Mouse (Mus musculus): ENCODE measurements around the gene Mettl21a.
A peak's percentile ranks its signal among the peaks of the same experiment; 100 is the strongest.

Mettl21a gene

GRCm38 (mm10) chr1:64609976-64610375, 7.1 kb downstream of the Mettl21a start:
- DNase-seq = no peak

- DNase-seq = no peak
Observed at GRCm38 (mm10) chr1:64609145-64609544, 7.9 kb downstream of the Mettl21a start.

- DNase-seq = no peak
Observed at GRCm38 (mm10) chr1:64603381-64603780, 13.7 kb downstream of the Mettl21a start.

GRCm38 (mm10) chr1:64601242-64601842, 15.7 kb downstream of the Mettl21a start:
- no peak for DNase-seq

- peak in 1 of 2 experiments; percentile 30 for DNase-seq
Observed at GRCm38 (mm10) chr1:64600413-64601077, 16.5 kb downstream of the Mettl21a start.

- no peak for DNase-seq
Observed at GRCm38 (mm10) chr1:64598926-64599325, 18.1 kb downstream of the Mettl21a start.

- DNase-seq = no peak
Observed at GRCm38 (mm10) chr1:64578801-64579200, 38.2 kb downstream of the Mettl21a start.

- peak in 1 of 2 experiments; percentile 17 for DNase-seq
Observed at GRCm38 (mm10) chr1:64577911-64578310, 39.1 kb downstream of the Mettl21a start.

GRCm38 (mm10) chr1:64576732-64577131, 40.3 kb downstream of the Mettl21a start:
- no peak for DNase-seq

- no peak for DNase-seq
Observed at GRCm38 (mm10) chr1:64576022-64576421, 41.0 kb downstream of the Mettl21a start.

- DNase-seq = no peak
Observed at GRCm38 (mm10) chr1:64568206-64568605, 48.8 kb downstream of the Mettl21a start.

- no peak for DNase-seq
Observed at GRCm38 (mm10) chr1:64560105-64560504, 56.9 kb downstream of the Mettl21a start.
